Mouse (Mus musculus) neural tube, embryonic 15.5 days (tissue): ENCODE measurements around the gene Srm. TPM values are rescaled to one million over a fixed set of nuclear protein-coding genes. Genes with fewer than 3 reads are reported as not detected.

Experiments
- ATAC-seq: fragments of 200-750 bp; cut with Nextera tagmentation; 2 replicates; pipeline ENCODE4 v1.8.0; 2017; ENCODE audit warnings: mild to moderate bottlenecking, moderate TSS enrichment, moderate library complexity; ENCODE audit not compliant: low FRiP score
- H3K27ac ChIP-seq: fragments of 300-500 bp; sonication (generic); replicated peaks from 2 replicates; pipeline ENCODE4 v1.5.1; 2015; ENCODE audit warnings: mild to moderate bottlenecking, inconsistent platforms
- H3K27me3 ChIP-seq: fragments of 300-500 bp; sonication (generic); replicated peaks from 2 replicates; pipeline ENCODE4 v1.6.1; 2015; ENCODE audit warnings: inconsistent platforms
- H3K36me3 ChIP-seq: fragments of 300-500 bp; sonication (generic); 2 replicates; pipeline ENCODE4 v1.6.1; 2015; ENCODE audit warnings: inconsistent platforms
- H3K4me1 ChIP-seq: fragments of 300-500 bp; sonication (generic); 2 replicates; pipeline ENCODE4 v1.6.1; 2015; ENCODE audit warnings: inconsistent platforms
- H3K4me2 ChIP-seq: fragments of 300-500 bp; sonication (generic); 2 replicates; pipeline ENCODE4 v1.6.1; 2015; ENCODE audit warnings: inconsistent platforms, mild to moderate bottlenecking, moderate library complexity
- H3K4me3 ChIP-seq: fragments of 300-500 bp; sonication (generic); replicated peaks from 2 replicates; pipeline ENCODE4 v1.5.1; 2015; ENCODE audit warnings: mild to moderate bottlenecking, inconsistent platforms
- H3K9ac ChIP-seq: fragments of 300-500 bp; sonication (generic); replicated peaks from 2 replicates; pipeline ENCODE4 v1.6.1; 2015; ENCODE audit warnings: mild to moderate bottlenecking, inconsistent platforms
- H3K9me3 ChIP-seq: fragments of 300-500 bp; sonication (generic); replicated peaks from 2 replicates; pipeline ENCODE4 v1.6.1; 2016; ENCODE audit warnings: inconsistent platforms
- WGBS: fragments of 180-500 bp; shearing (Covaris S2); methylation state at CpG from one replicate; pipeline ENCODE4 v1.1.7; 2015; ENCODE audit warnings: mixed read lengths; 5-methylcytosine and 5-hydroxymethylcytosine counted together
- polyA plus RNA-seq: library from polyadenylated mRNA; unstranded; fragments of >200 nt; fragmentation: Nextera tagmentation; extraction: Ambion mirVana; gene quantifications from 2 replicates; pipeline ENCODE4 v1.2.1, GENCODE M21; 2015

Srm gene
- 198 and 210 TPM in 2 replicates for polyA plus RNA-seq

GRCm38 (mm10) chr4:148591171-148591630 lies at the start of gene Srm:
TSS of gene Srm (plus strand) at chr4:148591503.
- Histone ChIP-seq H3K36me3 (peaks cover 29% of the 10 kb centered on the region), H3K4me3 (peak within 1 kb of the TSS; percentile 100), H3K9ac (peak within 1 kb of the TSS; percentile 79), H3K4me2 (peak within 1 kb of the TSS; percentile 93), H3K4me1 (peaks cover 21% of the 10 kb centered on the region), H3K9me3 (no peaks in the 10 kb centered on the region), H3K27me3 (no peaks in the 10 kb centered on the region), H3K27ac (peak within 1 kb of the TSS; percentile 85)
- peak; percentile 99 for ATAC-seq
- WGBS = 0% methylated on average over 31 of the region's 50 CpGs

- Histone ChIP-seq H3K4me1 (no peaks in the 10 kb centered on the region), H3K9me3 (no peaks in the 10 kb centered on the region), H3K4me2 (no peak overlapping the region), H3K9ac (no peak overlapping the region), H3K27me3 (no peaks in the 10 kb centered on the region), H3K36me3 (peaks cover 89% of the 10 kb centered on the region), H3K4me3 (no peak overlapping the region), H3K27ac (no peak overlapping the region)
- no peak for ATAC-seq
- WGBS = 91% methylated on average over 4 of the region's 4 CpGs
Observed at GRCm38 (mm10) chr4:148549106-148549505, 42.2 kb upstream of the Srm start.

GRCm38 (mm10) chr4:148557766-148558165 lies 33.5 kb upstream of the Srm start:
- Histone ChIP-seq H3K36me3 (peaks cover 68% of the 10 kb centered on the region), H3K9me3 (no peaks in the 10 kb centered on the region), H3K9ac (peak overlapping the region; percentile 91), H3K27me3 (no peaks in the 10 kb centered on the region), H3K27ac (peak overlapping the region; percentile 96), H3K4me3 (peak overlapping the region; percentile 91), H3K4me2 (peak overlapping the region; percentile 68), H3K4me1 (peaks cover 11% of the 10 kb centered on the region)
- ATAC-seq = peak; percentile 39; the same call in 1 of the 2 replicates
- WGBS = 36% methylated on average over 6 of the region's 6 CpGs

GRCm38 (mm10) chr4:148558297-148559000 lies 32.9 kb upstream of the Srm start, which contains the start of gene Exosc10:
TSS of gene Exosc10 (plus strand) at chr4:148558429.
- Histone ChIP-seq H3K4me2 (peak within 1 kb of the TSS; percentile 68), H3K9ac (peak within 1 kb of the TSS; percentile 91), H3K36me3 (peaks cover 68% of the 10 kb centered on the region), H3K4me1 (peaks cover 11% of the 10 kb centered on the region), H3K27me3 (no peaks in the 10 kb centered on the region), H3K4me3 (peak within 1 kb of the TSS; percentile 91), H3K27ac (peak within 1 kb of the TSS; percentile 96), H3K9me3 (no peaks in the 10 kb centered on the region)
- peak; percentile 97 for ATAC-seq
- under 1% methylated on average over 62 of the region's 63 CpGs for WGBS

GRCm38 (mm10) chr4:148562676-148563075 lies 28.6 kb upstream of the Srm start:
- no peaks in the 10 kb centered on the region for H3K9me3 ChIP-seq
- no peak overlapping the region for H3K9ac ChIP-seq
- H3K27ac ChIP-seq = no peak overlapping the region
- ATAC-seq = no peak
- H3K4me1 ChIP-seq = peaks cover 10% of the 10 kb centered on the region
- WGBS = 95% methylated on average over 17 of the region's 17 CpGs
- H3K36me3 ChIP-seq = peaks cover 77% of the 10 kb centered on the region
- no peak overlapping the region for H3K4me3 ChIP-seq
- no peaks in the 10 kb centered on the region for H3K27me3 ChIP-seq
- H3K4me2 ChIP-seq = no peak overlapping the region

- H3K9ac ChIP-seq = no peak overlapping the region
- H3K4me2 ChIP-seq = no peak overlapping the region
- 95% methylated on average over 12 of the region's 12 CpGs for WGBS
- H3K4me1 ChIP-seq = peaks cover 7% of the 10 kb centered on the region
- no peaks in the 10 kb centered on the region for H3K27me3 ChIP-seq
- H3K27ac ChIP-seq = no peak overlapping the region
- ATAC-seq = no peak
- no peak overlapping the region for H3K4me3 ChIP-seq
- H3K9me3 ChIP-seq = no peaks in the 10 kb centered on the region
- peaks cover 87% of the 10 kb centered on the region for H3K36me3 ChIP-seq
Observed at GRCm38 (mm10) chr4:148563595-148563994, 27.7 kb upstream of the Srm start.

GRCm38 (mm10) chr4:148570138-148570537 lies 21.2 kb upstream of the Srm start:
- no peaks in the 10 kb centered on the region for H3K9me3 ChIP-seq
- no peak overlapping the region for H3K4me3 ChIP-seq
- peaks cover 97% of the 10 kb centered on the region for H3K36me3 ChIP-seq
- no peak overlapping the region for H3K4me2 ChIP-seq
- no peak overlapping the region for H3K9ac ChIP-seq
- no peaks in the 10 kb centered on the region for H3K27me3 ChIP-seq
- H3K27ac ChIP-seq = no peak overlapping the region
- 90% methylated on average over 10 of the region's 10 CpGs for WGBS
- H3K4me1 ChIP-seq = no peaks in the 10 kb centered on the region
- ATAC-seq = no peak

GRCm38 (mm10) chr4:148570693-148571295 lies 20.5 kb upstream of the Srm start:
- 91% methylated on average over 9 of the region's 9 CpGs for WGBS
- ATAC-seq = no peak

GRCm38 (mm10) chr4:148573222-148573621 lies 18.1 kb upstream of the Srm start:
- no peak for ATAC-seq
- Histone ChIP-seq H3K9ac (no peak overlapping the region), H3K4me2 (no peak overlapping the region), H3K27me3 (no peaks in the 10 kb centered on the region), H3K27ac (no peak overlapping the region), H3K9me3 (no peaks in the 10 kb centered on the region), H3K4me1 (no peaks in the 10 kb centered on the region), H3K36me3 (peaks cover 96% of the 10 kb centered on the region), H3K4me3 (no peak overlapping the region)
- WGBS = 92% methylated on average over 7 of the region's 7 CpGs

More at GRCm38 (mm10) chr4:148570693-148571295, 20.5 kb upstream of the Srm start:
- Histone ChIP-seq H3K4me1 (no peaks in the 10 kb centered on the region), H3K27ac (no peak overlapping the region), H3K36me3 (peaks cover 97% of the 10 kb centered on the region), H3K4me3 (no peak overlapping the region), H3K9ac (no peak overlapping the region), H3K9me3 (no peaks in the 10 kb centered on the region), H3K27me3 (no peaks in the 10 kb centered on the region), H3K4me2 (no peak overlapping the region)

- 86% methylated on average over 9 of the region's 9 CpGs for WGBS
- H3K27me3 ChIP-seq = no peaks in the 10 kb centered on the region
- H3K27ac ChIP-seq = no peak overlapping the region
- H3K4me3 ChIP-seq = no peak overlapping the region
- H3K4me1 ChIP-seq = no peaks in the 10 kb centered on the region
- no peak overlapping the region for H3K4me2 ChIP-seq
- H3K9me3 ChIP-seq = no peaks in the 10 kb centered on the region
- no peak overlapping the region for H3K9ac ChIP-seq
- peaks cover 74% of the 10 kb centered on the region for H3K36me3 ChIP-seq
- no peak for ATAC-seq
Observed at GRCm38 (mm10) chr4:148580765-148581164, 10.5 kb upstream of the Srm start.

GRCm38 (mm10) chr4:148581422-148581821 lies 9.9 kb upstream of the Srm start:
- 93% methylated on average over 5 of the region's 5 CpGs for WGBS
- H3K4me2 ChIP-seq = no peak overlapping the region
- H3K9ac ChIP-seq = no peak overlapping the region
- H3K4me3 ChIP-seq = no peak overlapping the region
- no peak for ATAC-seq
- no peaks in the 10 kb centered on the region for H3K27me3 ChIP-seq
- H3K4me1 ChIP-seq = no peaks in the 10 kb centered on the region
- no peaks in the 10 kb centered on the region for H3K9me3 ChIP-seq
- H3K36me3 ChIP-seq = peaks cover 67% of the 10 kb centered on the region
- H3K27ac ChIP-seq = no peak overlapping the region

- Histone ChIP-seq H3K4me1 (no peaks in the 10 kb centered on the region), H3K27me3 (no peaks in the 10 kb centered on the region), H3K9ac (no peak overlapping the region), H3K27ac (no peak overlapping the region), H3K9me3 (no peaks in the 10 kb centered on the region), H3K4me2 (no peak overlapping the region), H3K36me3 (peaks cover 51% of the 10 kb centered on the region), H3K4me3 (no peak overlapping the region)
- no peak for ATAC-seq
- 91% methylated on average over 4 of the region's 4 CpGs for WGBS
Observed at GRCm38 (mm10) chr4:148583257-148583656, 8.0 kb upstream of the Srm start.
